Mouse (Mus musculus) stomach, embryonic 15.5 days (tissue): ENCODE measurements around the gene Lss. TPM values are rescaled to one million over a fixed set of nuclear protein-coding genes. Genes with fewer than 3 reads are reported as not detected.

Experiments used
- ATAC-seq: fragments of 200-750 bp; cut with Nextera tagmentation; 2 replicates; pipeline ENCODE4 v1.8.0; 2017; ENCODE audit warnings: low read depth, moderate number of reproducible peaks, moderate TSS enrichment; ENCODE audit not compliant: insufficient read depth, low FRiP score
- H3K27ac ChIP-seq: fragments of 300-500 bp; sonication (generic); 2 replicates; pipeline ENCODE4 v1.5.1; 2015; ENCODE audit warnings: mild to moderate bottlenecking, inconsistent platforms
- H3K27me3 ChIP-seq: fragments of 300-500 bp; sonication (generic); replicated peaks from 2 replicates; pipeline ENCODE4 v1.6.1; 2015; ENCODE audit warnings: inconsistent platforms
- H3K36me3 ChIP-seq: fragments of 300-500 bp; sonication (generic); 2 replicates; pipeline ENCODE4 v1.6.1; 2015; ENCODE audit warnings: inconsistent platforms
- H3K4me1 ChIP-seq: fragments of 300-500 bp; sonication (generic); 2 replicates; pipeline ENCODE4 v1.6.1; 2015; ENCODE audit warnings: inconsistent platforms
- H3K4me2 ChIP-seq: fragments of 300-500 bp; sonication (generic); 2 replicates; pipeline ENCODE4 v1.6.1; 2015; ENCODE audit warnings: mild to moderate bottlenecking, inconsistent platforms
- H3K4me3 ChIP-seq: fragments of 300-500 bp; sonication (generic); replicated peaks from 2 replicates; pipeline ENCODE4 v1.5.1; 2015; ENCODE audit warnings: inconsistent platforms
- H3K9ac ChIP-seq: fragments of 300-500 bp; sonication (generic); 2 replicates; pipeline ENCODE4 v1.6.1; 2015; ENCODE audit warnings: inconsistent platforms
- H3K9me3 ChIP-seq: fragments of 300-500 bp; sonication (generic); 2 replicates; pipeline ENCODE4 v1.6.1; 2016; ENCODE audit warnings: inconsistent platforms
- WGBS: fragments of 180-500 bp; shearing (Covaris S2); methylation state at CpG from one replicate; pipeline ENCODE4 v1.1.7; 2015; 5-methylcytosine and 5-hydroxymethylcytosine counted together
- polyA plus RNA-seq: library from polyadenylated mRNA; unstranded; fragments of >200 nt; fragmentation: Nextera tagmentation; extraction: Ambion mirVana; gene quantifications from 2 replicates; pipeline ENCODE4 v1.2.1, GENCODE M21; 2015

The Lss gene
- polyA plus RNA-seq: 40.6 and 51.9 TPM in 2 replicates

GRCm38 (mm10) chr10:76531375-76531774, at the start of gene Lss:
Lss (plus strand) TSS chr10:76531588.
- under 1% methylated on average over 37 of the region's 37 CpGs for WGBS
- Histone ChIP-seq H3K4me3 (peak within 1 kb of the TSS; percentile 71), H3K36me3 (peaks cover 9% of the 10 kb centered on the region; the same call in 1 of the 2 replicates), H3K9me3 (no peaks in the 10 kb centered on the region), H3K4me1 (no peaks in the 10 kb centered on the region), H3K9ac (peak within 1 kb of the TSS; percentile 17; the same call in 1 of the 2 replicates), H3K27ac (peak within 1 kb of the TSS; percentile 76), H3K27me3 (no peaks in the 10 kb centered on the region), H3K4me2 (peak within 1 kb of the TSS; percentile 92)
- ATAC-seq: peak; percentile 99

DNA sequence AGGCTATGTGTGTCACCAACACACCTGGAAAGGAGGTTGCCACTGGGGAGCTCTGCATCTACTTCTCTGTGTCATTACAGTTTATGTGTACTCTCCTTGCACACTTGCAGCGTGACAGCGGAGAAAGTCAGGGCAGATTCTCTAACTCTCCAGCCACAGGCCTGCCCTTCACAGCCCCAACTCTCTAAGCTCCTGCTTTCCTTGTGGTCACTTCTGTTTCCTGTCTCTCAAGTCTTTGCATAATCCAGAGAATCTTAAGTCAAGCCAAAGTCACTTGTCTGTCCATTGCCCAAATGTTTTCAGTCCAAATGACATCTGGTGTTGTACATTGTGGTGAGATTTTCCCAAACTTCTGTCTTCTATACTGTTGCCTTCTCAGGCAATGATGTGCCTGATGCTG, 45.1 kb upstream of the Lss start:
- H3K9ac ChIP-seq: no peak overlapping the region
- peaks cover 65% of the 10 kb centered on the region for H3K36me3 ChIP-seq
- no peaks in the 10 kb centered on the region for H3K4me1 ChIP-seq
- no peak overlapping the region for H3K4me2 ChIP-seq
- ATAC-seq: no peak
- no peaks in the 10 kb centered on the region for H3K9me3 ChIP-seq
- H3K27me3 ChIP-seq: no peaks in the 10 kb centered on the region
- 93% methylated on average over 2 of the region's 2 CpGs for WGBS
- H3K27ac ChIP-seq: no peak overlapping the region
- H3K4me3 ChIP-seq: no peak overlapping the region

- peaks cover 52% of the 10 kb centered on the region for H3K36me3 ChIP-seq
- no peak overlapping the region for H3K4me2 ChIP-seq
- H3K4me3 ChIP-seq: no peak overlapping the region
- no peak overlapping the region for H3K9ac ChIP-seq
- ATAC-seq: no peak
- H3K27ac ChIP-seq: no peak overlapping the region
- no peaks in the 10 kb centered on the region for H3K9me3 ChIP-seq
- 89% methylated on average over 8 of the region's 8 CpGs for WGBS
- no peaks in the 10 kb centered on the region for H3K4me1 ChIP-seq
- no peaks in the 10 kb centered on the region for H3K27me3 ChIP-seq
These were observed 43.1 kb upstream of the Lss start for GRCm38 (mm10) chr10:76488265-76488664.

GRCm38 (mm10) chr10:76489205-76489604, 42.2 kb upstream of the Lss start:
- H3K4me3 ChIP-seq: no peak overlapping the region
- peaks cover 53% of the 10 kb centered on the region for H3K36me3 ChIP-seq
- 89% methylated on average over 15 of the region's 15 CpGs for WGBS
- H3K27me3 ChIP-seq: no peaks in the 10 kb centered on the region
- no peak overlapping the region for H3K9ac ChIP-seq
- ATAC-seq: no peak
- no peaks in the 10 kb centered on the region for H3K9me3 ChIP-seq
- H3K27ac ChIP-seq: no peak overlapping the region
- no peaks in the 10 kb centered on the region for H3K4me1 ChIP-seq
- no peak overlapping the region for H3K4me2 ChIP-seq

DNA sequence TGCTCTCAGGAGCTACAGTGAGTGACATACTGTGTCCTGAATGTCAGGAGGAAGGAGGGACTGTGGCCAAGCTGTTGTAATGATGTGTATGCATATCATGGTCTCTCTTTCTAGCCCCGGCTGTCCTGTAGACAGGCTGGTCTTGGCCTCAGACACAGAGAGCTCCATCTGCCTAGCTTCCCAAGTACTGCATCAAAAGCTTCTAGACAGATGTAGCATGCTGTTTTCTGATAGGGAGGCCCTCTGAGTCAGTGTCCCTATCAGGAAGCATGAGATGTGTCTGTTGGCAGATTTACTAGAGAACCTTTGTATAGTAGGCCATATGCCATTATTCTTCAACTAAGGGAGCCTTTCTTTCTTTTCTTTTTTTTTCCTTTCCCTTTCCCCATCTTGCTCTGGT, 37.9 kb upstream of the Lss start:
- ATAC-seq: no peak
- Histone ChIP-seq H3K9me3 (no peaks in the 10 kb centered on the region), H3K36me3 (peaks cover 43% of the 10 kb centered on the region), H3K27me3 (no peaks in the 10 kb centered on the region), H3K4me3 (no peak overlapping the region), H3K4me1 (no peaks in the 10 kb centered on the region), H3K4me2 (no peak overlapping the region), H3K9ac (no peak overlapping the region), H3K27ac (no peak overlapping the region)
- 84% methylated on average over 1 of the region's 1 CpGs for WGBS

- Histone ChIP-seq H3K27ac (no peak overlapping the region), H3K36me3 (peaks cover 34% of the 10 kb centered on the region), H3K27me3 (no peaks in the 10 kb centered on the region), H3K9me3 (no peaks in the 10 kb centered on the region), H3K9ac (no peak overlapping the region), H3K4me1 (no peaks in the 10 kb centered on the region), H3K4me3 (no peak overlapping the region), H3K4me2 (no peak overlapping the region)
- WGBS: 87% methylated on average over 6 of the region's 6 CpGs
- no peak for ATAC-seq
These were observed 35.9 kb upstream of the Lss start for GRCm38 (mm10) chr10:76495501-76495900.

GRCm38 (mm10) chr10:76496366-76496765, 35.0 kb upstream of the Lss start:
- Histone ChIP-seq H3K36me3 (peaks cover 37% of the 10 kb centered on the region), H3K4me3 (no peak overlapping the region), H3K4me2 (no peak overlapping the region), H3K4me1 (no peaks in the 10 kb centered on the region), H3K27ac (no peak overlapping the region), H3K27me3 (no peaks in the 10 kb centered on the region), H3K9me3 (no peaks in the 10 kb centered on the region), H3K9ac (no peak overlapping the region)
- 84% methylated on average over 7 of the region's 7 CpGs for WGBS
- ATAC-seq: no peak

DNA sequence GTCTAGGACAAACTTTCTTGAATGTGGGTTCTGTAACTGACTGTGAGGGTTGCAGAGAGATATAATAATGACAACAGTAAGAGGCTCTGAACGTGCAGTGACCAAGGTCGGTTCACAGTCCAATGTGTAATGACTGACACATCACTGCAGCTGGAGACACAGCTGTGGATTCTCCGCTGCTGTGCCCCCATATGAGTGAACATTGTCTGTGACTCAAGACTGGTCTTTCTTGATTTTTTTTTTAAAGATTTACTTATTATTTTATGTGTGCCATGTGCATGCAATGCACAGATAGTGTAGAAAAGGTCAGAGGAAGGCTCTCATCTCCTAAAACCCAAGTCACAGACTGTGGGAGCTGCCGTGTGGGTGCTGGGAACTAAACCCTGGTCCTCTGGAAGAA, 33.9 kb upstream of the Lss start:
- Histone ChIP-seq H3K36me3 (peaks cover 36% of the 10 kb centered on the region), H3K27me3 (no peaks in the 10 kb centered on the region), H3K4me3 (no peak overlapping the region), H3K27ac (no peak overlapping the region), H3K4me2 (no peak overlapping the region), H3K9ac (no peak overlapping the region), H3K4me1 (no peaks in the 10 kb centered on the region), H3K9me3 (no peaks in the 10 kb centered on the region)
- no peak for ATAC-seq
- WGBS: 94% methylated on average over 4 of the region's 4 CpGs

GRCm38 (mm10) chr10:76504271-76504943, 27.0 kb upstream of the Lss start:
- Histone ChIP-seq H3K27ac (no peak overlapping the region), H3K4me1 (no peaks in the 10 kb centered on the region), H3K27me3 (no peaks in the 10 kb centered on the region), H3K4me2 (no peak overlapping the region), H3K9me3 (no peaks in the 10 kb centered on the region), H3K36me3 (peaks cover 43% of the 10 kb centered on the region), H3K4me3 (no peak overlapping the region), H3K9ac (no peak overlapping the region)
- 64% methylated on average over 11 of the region's 11 CpGs for WGBS
- ATAC-seq: peak; percentile 27; the same call in 1 of the 2 replicates

- Histone ChIP-seq H3K4me1 (no peaks in the 10 kb centered on the region), H3K4me3 (no peak overlapping the region), H3K27ac (no peak overlapping the region), H3K4me2 (no peak overlapping the region), H3K27me3 (no peaks in the 10 kb centered on the region), H3K9ac (no peak overlapping the region), H3K9me3 (no peaks in the 10 kb centered on the region), H3K36me3 (peaks cover 37% of the 10 kb centered on the region)
- no peak for ATAC-seq
- WGBS: 85% methylated on average over 7 of the region's 7 CpGs
These were observed 25.5 kb upstream of the Lss start for GRCm38 (mm10) chr10:76505865-76506264.

DNA sequence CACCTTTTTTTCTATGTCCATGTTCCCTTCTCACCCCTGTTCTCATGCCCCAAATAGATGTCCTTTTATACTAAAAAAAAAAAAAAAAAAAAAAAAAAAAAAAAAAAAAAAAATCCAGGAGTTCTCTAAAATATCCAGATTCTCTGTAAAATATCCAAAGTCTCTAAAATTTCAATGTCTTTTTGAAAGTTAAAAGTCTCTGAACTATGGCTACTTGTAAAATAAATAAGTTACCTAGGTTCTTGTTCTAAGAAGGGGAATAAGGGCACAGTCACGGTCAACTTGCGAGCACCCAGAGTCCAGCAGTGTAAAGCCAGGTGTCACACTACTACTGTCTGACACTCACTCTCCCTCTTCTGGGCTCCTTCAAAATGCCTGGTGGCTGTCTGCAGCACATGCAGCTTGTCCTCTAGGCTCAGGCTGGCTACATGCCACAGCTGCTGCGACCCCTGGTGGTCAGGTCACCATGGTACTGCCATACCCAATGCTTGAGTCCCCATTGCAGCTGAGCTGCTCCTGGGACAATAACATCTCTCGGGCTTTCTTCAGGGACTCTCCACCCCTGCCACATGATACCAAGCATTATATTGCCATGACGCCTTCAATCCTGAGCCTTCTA, 18.3 kb upstream of the Lss start:
- no peak overlapping the region for H3K4me2 ChIP-seq
- H3K9ac ChIP-seq: no peak overlapping the region
- no peaks in the 10 kb centered on the region for H3K27me3 ChIP-seq
- no peak overlapping the region for H3K27ac ChIP-seq
- ATAC-seq: peak; percentile 60; the same call in 1 of the 2 replicates
- H3K4me1 ChIP-seq: no peaks in the 10 kb centered on the region
- no peaks in the 10 kb centered on the region for H3K9me3 ChIP-seq
- WGBS: 56% methylated on average over 5 of the region's 5 CpGs
- no peak overlapping the region for H3K4me3 ChIP-seq
- peaks cover 38% of the 10 kb centered on the region for H3K36me3 ChIP-seq

DNA sequence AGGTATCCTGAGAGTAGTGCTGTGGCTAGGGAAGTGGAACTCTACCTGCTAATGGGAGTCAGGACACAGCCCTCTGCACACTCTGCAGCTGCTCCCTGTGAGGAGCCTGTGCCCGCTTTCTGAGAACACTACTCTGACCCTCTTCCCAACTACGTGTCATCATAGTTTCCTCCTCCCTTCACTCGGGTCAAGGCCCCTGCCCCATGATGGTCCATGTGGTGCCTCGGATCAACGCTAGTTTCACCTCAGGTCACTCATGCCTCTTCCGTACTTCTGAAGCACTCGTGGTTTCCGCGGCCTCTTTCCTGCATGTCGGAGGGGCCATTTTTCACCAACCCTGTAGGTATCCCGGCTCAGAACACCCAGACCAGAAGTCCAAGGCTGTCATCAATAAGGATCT, 466 bp upstream of the Lss start:
- Histone ChIP-seq H3K4me2 (peak overlapping the region; percentile 92), H3K9ac (no peak overlapping the region; the same call in 1 of the 2 replicates), H3K27me3 (no peaks in the 10 kb centered on the region), H3K4me1 (no peaks in the 10 kb centered on the region), H3K9me3 (no peaks in the 10 kb centered on the region), H3K27ac (no peak overlapping the region), H3K36me3 (peaks cover 6% of the 10 kb centered on the region; the same call in 1 of the 2 replicates), H3K4me3 (peak overlapping the region; percentile 71)
- no peak for ATAC-seq
- WGBS: 2% methylated on average over 11 of the region's 11 CpGs
